Mouse (Mus musculus): ENCODE measurements around the gene Camta1. TPM values are rescaled to one million over a fixed set of nuclear protein-coding genes. Genes with fewer than 3 reads are reported as not detected.

Gene Camta1
- total RNA-seq, 2 experiments from 2014 or later = 66.1 to 84.1 TPM

DNA sequence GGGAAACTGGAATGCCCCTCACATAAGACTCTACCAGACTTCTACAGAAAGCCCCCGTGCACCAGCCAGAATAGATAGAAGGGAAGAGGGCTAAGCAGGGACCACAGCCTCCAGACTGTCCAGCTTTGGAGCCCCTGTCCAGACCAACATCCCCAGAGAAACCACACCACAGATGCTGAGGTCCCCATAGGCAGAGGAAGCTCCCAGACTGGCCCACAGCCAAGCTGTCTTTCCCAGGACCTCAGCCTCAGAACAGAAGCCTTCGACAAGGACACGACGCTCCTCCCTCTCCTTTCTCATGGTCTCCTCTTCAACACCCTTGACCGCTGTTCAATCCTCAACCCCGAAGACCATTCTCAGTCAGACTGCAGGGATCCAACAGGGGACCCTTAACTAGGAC is 148.0 kb downstream of the Camta1 start:
- DNase-seq = no peak
- intact Hi-C loops (cut with DNase I; ENCODE audit: low total_unique reads) = no loop called here

DNA sequence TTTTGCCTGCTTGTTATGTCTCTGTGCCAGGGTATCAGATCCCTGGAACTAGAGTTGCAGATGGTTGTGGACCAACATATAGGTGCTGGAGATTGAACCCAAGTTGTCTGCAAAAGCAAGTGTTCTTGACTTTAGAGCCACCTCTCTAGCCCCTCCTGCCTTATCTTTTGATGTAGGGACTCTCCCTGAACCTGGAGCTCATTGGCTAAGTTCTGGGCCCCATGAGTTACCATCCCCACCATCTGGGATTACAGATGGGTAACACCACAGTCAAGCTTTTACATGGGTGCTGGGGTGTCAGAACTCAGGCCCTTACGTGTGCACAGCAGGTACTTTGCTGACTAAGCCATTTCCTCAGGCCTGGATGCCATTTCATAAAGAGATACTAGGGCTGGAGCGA is 150.3 kb downstream of the Camta1 start:
- intact Hi-C loops (cut with DNase I; ENCODE audit: low total_unique reads) = no loop called here
- DNase-seq = no peak

DNA sequence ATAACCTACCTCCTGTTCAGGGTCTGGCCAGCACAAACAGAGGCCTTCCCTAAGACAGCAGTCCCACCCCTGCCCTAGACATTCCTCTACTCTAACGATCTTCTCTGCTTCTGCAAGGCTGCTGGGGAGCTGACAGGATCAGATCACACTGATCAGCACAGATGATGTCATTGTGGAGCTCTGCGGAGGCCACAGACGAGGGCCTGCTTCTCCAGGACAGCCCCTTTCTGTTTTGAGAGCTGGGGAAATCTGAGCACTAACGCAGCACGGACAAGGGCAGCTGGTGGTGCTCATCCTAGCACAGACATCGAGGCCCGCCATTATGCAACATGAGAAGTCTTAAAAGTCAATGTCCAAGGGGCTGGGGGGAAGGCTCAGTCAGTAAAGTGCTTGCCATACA is 151.2 kb downstream of the Camta1 start:
- intact Hi-C loops (cut with DNase I; ENCODE audit: low total_unique reads) = no loop called here

GRCm38 (mm10) chr4:151709269-151709668 is 152.4 kb downstream of the Camta1 start:
- no peak for DNase-seq
- intact Hi-C loops (cut with DNase I; ENCODE audit: low total_unique reads) = no loop called here

More for the DNA sequence above, 151.2 kb downstream of the Camta1 start:
- no peak for DNase-seq

DNA sequence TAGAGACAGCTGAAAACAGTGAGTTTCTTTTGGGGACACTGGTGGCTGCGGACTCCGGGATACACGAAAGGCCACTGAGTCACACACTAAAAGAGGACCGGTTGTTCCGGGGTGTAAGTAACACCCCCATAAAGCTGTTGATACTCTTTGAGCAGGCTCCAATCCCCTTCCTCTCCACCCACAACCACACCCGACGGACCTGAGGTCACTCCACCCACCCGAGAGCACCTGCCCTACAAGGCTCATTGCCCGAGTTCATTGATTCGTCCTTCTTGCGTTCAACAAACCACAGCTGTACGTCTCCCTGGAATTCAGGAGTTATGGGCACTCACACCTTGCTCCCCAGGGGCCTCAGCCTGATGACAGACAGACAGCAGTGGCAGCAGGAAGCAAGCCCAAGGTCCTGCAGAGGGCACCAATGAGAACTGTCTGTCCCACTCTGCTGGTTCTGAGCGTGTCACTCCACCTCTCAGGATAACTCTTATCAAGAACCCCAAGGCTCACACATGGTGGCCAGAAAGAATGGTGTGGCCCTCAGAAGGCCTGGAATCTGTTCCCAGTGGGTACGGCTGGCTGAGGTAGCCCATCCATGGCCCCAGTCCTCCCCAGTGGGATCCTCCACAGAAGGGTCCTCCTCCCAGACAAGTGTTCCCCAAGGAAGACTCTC is 158.5 kb downstream of the Camta1 start:
- DNase-seq = no peak
- intact Hi-C loops (cut with DNase I; ENCODE audit: low total_unique reads) = no loop called here

DNA sequence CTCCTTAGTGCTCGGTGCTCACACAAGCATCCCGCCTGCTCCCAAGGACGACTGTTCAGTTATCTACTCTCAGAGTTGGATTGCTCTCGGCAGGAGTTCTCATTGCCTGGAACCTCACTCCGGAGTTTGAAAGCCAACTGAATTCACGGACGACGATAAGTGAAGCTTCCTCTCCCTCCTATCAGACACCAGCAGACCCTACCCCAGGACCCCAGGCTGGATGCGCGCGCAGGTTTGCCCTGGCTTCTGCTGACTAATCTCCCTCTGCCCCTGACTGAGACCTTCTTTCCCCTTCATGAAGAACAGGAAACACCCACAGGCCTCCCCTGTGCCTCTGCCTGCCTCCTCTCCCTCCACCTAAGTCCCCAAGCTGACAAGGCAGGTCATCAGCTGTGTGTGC is 159.2 kb downstream of the Camta1 start:
- intact Hi-C loops (cut with DNase I; ENCODE audit: low total_unique reads) = no loop called here
- DNase-seq = no peak

DNA sequence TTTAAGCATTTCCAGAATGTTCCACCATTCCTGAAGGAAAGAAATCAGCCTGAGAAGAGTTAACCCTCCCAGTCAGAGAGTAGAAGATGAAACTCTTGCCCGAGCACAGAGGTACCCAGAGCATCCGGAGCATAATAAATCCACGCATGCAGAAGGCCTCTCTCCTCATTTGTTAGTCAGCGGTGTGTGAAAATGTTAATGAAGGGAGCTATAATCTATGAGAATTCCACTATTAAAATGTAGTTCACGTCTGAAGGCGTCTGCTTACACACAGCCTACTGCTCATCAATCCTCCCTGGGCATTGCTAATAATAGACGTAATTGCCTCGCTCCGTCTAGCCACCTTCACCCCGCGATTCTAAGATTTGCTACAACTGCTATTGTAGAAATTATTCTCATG is 165.7 kb downstream of the Camta1 start:
- intact Hi-C loops (cut with DNase I; ENCODE audit: low total_unique reads) = no loop called here
- DNase-seq = no peak

GRCm38 (mm10) chr4:151694531-151694930 is 167.1 kb downstream of the Camta1 start:
- no peak for DNase-seq
- intact Hi-C loops (cut with DNase I; ENCODE audit: low total_unique reads) = no loop called here

GRCm38 (mm10) chr4:151694047-151694446 is 167.6 kb downstream of the Camta1 start:
- DNase-seq = no peak
- intact Hi-C loops (cut with DNase I; ENCODE audit: low total_unique reads) = no loop called here

GRCm38 (mm10) chr4:151690041-151690440 is 171.6 kb downstream of the Camta1 start:
- DNase-seq = no peak
- intact Hi-C loops (cut with DNase I; ENCODE audit: low total_unique reads) = no loop called here

DNA sequence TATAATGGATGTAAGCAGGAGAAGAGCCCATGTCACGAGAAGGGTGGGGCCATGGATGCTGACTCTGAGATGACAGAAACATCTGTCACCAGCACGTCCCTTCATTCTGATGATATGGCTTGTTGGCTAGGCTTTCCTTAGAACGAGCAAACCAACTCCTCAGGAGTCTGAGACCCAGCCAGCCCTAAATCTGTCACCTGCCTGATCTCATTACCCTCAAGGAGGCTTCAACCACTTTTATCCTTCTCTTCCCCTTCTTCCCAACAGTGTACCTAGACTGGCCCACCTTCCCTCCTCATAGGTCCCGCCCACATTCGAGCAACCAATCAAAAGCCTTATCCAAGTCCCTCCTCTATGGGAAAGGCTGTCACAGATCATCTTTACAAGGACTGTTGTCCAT is 173.5 kb downstream of the Camta1 start:
- intact Hi-C loops (cut with DNase I; ENCODE audit: low total_unique reads) = no loop called here
- DNase-seq = no peak

DNA sequence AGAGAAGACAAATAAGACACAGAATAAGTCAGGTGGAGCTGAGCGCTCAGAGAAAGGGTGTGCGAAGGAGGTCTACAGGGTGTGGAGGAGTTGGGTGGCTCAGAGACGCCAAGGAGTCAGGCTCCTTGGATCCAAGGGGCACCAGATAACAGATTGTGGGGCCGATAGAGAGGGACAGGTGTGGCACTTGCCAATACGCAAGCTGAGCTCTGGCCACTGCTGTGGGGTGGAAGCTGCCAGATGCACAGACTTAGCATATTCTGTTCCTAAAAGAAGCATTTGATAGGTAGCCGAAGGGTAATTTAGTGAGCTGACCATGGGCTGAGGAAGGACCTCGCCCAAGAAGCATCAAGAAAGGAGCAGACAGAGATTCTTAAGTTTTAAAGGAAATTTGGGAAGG is 177.1 kb downstream of the Camta1 start:
- no peak for DNase-seq
- intact Hi-C loops (cut with DNase I; ENCODE audit: low total_unique reads) = no loop called here

GRCm38 (mm10) chr4:151682831-151683488 is 178.7 kb downstream of the Camta1 start:
- DNase-seq = no peak
- intact Hi-C loops (cut with DNase I; ENCODE audit: low total_unique reads) = no loop called here

GRCm38 (mm10) chr4:151672452-151672851 is 189.2 kb downstream of the Camta1 start:
- intact Hi-C loops (cut with DNase I; ENCODE audit: low total_unique reads) = no loop called here
- DNase-seq = no peak

DNA sequence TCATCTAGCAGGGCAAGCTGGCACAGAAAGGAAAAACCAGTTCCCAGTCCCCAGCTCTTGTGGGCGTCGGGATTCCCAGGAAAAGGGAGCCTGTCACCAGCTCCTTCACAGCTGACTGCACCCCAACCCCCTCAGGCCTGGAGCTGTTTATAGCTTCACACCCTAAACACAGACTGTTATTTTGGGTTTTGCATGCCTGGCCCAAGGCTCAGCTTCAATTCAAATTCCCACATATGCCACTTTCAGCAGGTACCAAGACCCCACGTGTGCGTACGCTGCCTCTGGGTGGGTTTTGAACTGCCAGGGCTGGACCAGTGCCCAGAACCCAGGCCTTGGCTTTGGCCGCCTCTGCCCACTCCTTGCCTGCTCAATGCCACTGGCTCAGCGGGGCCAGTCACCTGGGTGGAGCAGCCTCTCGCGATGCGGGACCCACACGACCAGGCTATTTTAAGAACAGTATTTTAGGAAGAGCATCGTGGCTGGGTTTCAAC is 195.2 kb downstream of the Camta1 start:
- intact Hi-C loops (cut with DNase I; ENCODE audit: low total_unique reads) = no loop called here
- peak; percentile 40 for DNase-seq

DNA sequence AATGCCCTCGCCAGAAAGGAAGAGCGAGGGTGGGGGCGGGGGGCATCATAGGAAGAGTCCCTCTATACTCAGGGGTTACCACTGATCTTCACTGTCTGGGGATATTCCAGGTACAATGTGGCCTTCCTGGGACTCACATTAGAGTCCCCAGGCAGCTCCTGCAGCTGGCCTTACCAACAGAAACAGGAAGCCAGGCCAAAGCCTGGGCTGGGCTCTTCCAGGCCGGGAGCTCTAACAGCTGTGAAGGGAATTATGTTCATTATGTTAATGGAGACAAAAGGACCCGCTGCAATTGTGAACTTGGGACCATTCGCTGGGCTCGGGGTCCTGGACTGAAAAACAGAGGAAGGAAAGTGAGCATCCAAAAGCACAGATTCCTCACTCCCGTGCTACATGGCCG is 200.2 kb downstream of the Camta1 start:
- no peak for DNase-seq
- intact Hi-C loops (cut with DNase I; ENCODE audit: low total_unique reads) = no loop called here

DNA sequence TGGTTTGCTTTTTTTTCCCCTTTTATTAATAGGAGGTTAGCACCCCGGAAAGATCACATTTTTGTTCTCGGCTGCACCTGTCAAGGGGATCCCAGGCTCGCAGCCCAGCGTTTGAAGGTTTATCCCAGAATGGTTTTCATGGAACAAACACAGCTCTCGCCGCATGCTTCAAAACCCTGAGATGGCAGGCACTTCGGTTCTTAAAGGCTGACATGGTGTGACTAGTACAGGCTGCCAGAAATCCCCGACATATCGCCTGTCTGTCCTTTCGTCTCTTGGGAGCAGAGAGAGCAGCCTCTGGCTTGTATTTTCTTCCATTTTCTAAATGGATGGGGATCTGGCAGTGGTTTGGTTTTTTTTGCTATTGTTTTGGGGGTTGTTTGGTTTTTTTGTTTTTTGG is 205.2 kb downstream of the Camta1 start:
- intact Hi-C loops (cut with DNase I; ENCODE audit: low total_unique reads) = no loop called here
- no peak for DNase-seq

GRCm38 (mm10) chr4:151655637-151656385 is 205.9 kb downstream of the Camta1 start:
- intact Hi-C loops (cut with DNase I; ENCODE audit: low total_unique reads) = no loop called here
- DNase-seq = no peak

DNA sequence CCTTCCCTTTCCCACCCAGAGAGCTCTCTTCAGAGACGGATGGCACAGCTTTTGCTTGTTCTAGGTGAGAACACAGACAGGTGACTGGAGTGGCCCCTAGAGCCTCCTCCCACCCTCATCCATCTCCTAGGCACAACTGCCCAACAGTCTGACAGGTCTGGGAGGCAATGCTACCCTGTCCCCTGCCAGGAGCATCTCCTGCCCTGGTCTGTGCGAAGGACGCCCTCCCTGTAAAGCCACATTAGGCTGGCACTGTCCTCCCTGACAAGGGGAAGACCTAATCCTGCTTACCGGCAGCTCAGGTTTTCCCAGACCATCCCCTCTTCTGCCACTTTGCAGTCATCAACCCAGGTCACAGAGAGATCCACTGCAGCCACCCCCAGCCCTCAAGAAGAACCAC is 206.4 kb downstream of the Camta1 start:
- intact Hi-C loops (cut with DNase I; ENCODE audit: low total_unique reads) = no loop called here
- no peak for DNase-seq

- DNase-seq = no peak
- intact Hi-C loops (cut with DNase I; ENCODE audit: low total_unique reads) = no loop called here
These were observed 219.3 kb downstream of the Camta1 start for GRCm38 (mm10) chr4:151642418-151642817.

- intact Hi-C loops (cut with DNase I; ENCODE audit: low total_unique reads) = no loop called here
These were observed 220.7 kb downstream of the Camta1 start for GRCm38 (mm10) chr4:151640971-151641370.

More at GRCm38 (mm10) chr4:151640971-151641370, 220.7 kb downstream of the Camta1 start:
- no peak for DNase-seq

Measured in gastrocnemius, postnatal 14 days (tissue).